Mouse (Mus musculus) CH12.LX (cell line): Measurements from ENCODE around the gene Lrrc31. TPM values are rescaled to one million over a fixed set of nuclear protein-coding genes. Genes with fewer than 3 reads are reported as not detected.

Experiments
- DNase-seq: peaks from one replicate; pipeline ENCODE4 v3.0.0-alpha.2; 2013; ENCODE audit errors: extremely low read depth
- H3K27ac ChIP-seq: 2 replicates; pipeline ENCODE4 v1.5.1; 2012; ENCODE audit warnings: low read depth, mild to moderate bottlenecking, control low read depth, moderate library complexity; ENCODE audit not compliant: insufficient read depth
- H3K27me3 ChIP-seq: replicated peaks from 2 replicates; pipeline ENCODE3; 2012; ENCODE audit warnings: inconsistent platforms
- H3K36me3 ChIP-seq, 2 experiments: replicated peaks in 1 of 2; 2 replicates each; pipeline versions ENCODE3 to v1.6.1; 2012; ENCODE audit warnings: inconsistent platforms in 1 of 2, low read length in 1 of 2, mild to moderate bottlenecking in 1 of 2, mixed read lengths in 1 of 2, moderate library complexity in 1 of 2; ENCODE audit not compliant: control insufficient read depth in 1 of 2, insufficient read depth in 1 of 2
- H3K4me1 ChIP-seq, 2 experiments: 2 replicates each; pipeline ENCODE4 v1.6.1; 2012; ENCODE audit warnings: inconsistent platforms in 1 of 2, moderate library complexity in 1 of 2; ENCODE audit not compliant: insufficient read depth in 2 of 2, control insufficient read depth in 1 of 2
- H3K4me2 ChIP-seq: 2 replicates; pipeline ENCODE4 v1.6.1; 2012; ENCODE audit warnings: low read depth, mild to moderate bottlenecking, control low read depth; ENCODE audit not compliant: poor library complexity, insufficient read depth, severe bottlenecking
- H3K4me3 ChIP-seq, 3 experiments: fragments of 150-350 bp in 1 of 3; sonication (generic) in 1 of 3; replicated peaks in 1 of 3; 2 replicates each; pipeline versions ENCODE3 to v1.5.1; 2011 to 2012; ENCODE audit warnings: low read depth in 2 of 3, low read length in 2 of 3, mild to moderate bottlenecking in 2 of 3, moderate library complexity in 2 of 3, control low read depth in 1 of 3, improper control_type of control experiment in 1 of 3, inconsistent platforms in 1 of 3, mixed read lengths in 1 of 3; ENCODE audit not compliant: poor library complexity in 1 of 3
- H3K79me2 ChIP-seq: replicated peaks from 2 replicates; pipeline ENCODE4 v1.6.1; 2012; ENCODE audit warnings: mild to moderate bottlenecking, moderate library complexity; ENCODE audit not compliant: control insufficient read depth, poor library complexity, insufficient read depth, severe bottlenecking; ENCODE audit errors: extremely low read depth
- H3K9ac ChIP-seq: 2 replicates; pipeline ENCODE4 v1.6.1; 2012; ENCODE audit warnings: low read depth, mild to moderate bottlenecking, control low read depth, moderate library complexity; ENCODE audit not compliant: insufficient read depth
- H3K9me3 ChIP-seq: replicated peaks from 2 replicates; pipeline ENCODE3; 2012; ENCODE audit warnings: low read length, inconsistent platforms, mixed read lengths
- CHD1 ChIP-seq: IDR thresholded peaks from 2 replicates; pipeline ENCODE4 v1.6.1; 2012; ENCODE audit warnings: low read depth, low read length, improper control_type of control experiment, inconsistent platforms
- GABPA ChIP-seq: IDR thresholded peaks from 2 replicates; pipeline ENCODE4 v1.6.1; 2012; ENCODE audit warnings: low read depth, low read length, improper control_type of control experiment, inconsistent platforms; ENCODE audit not compliant: insufficient replicate concordance
- JUND ChIP-seq: conservative IDR thresholded peaks from 2 replicates; pipeline ENCODE4 v1.6.1; 2011; ENCODE audit warnings: low read depth, low read length, improper control_type of control experiment
- KAT2A ChIP-seq: IDR thresholded peaks from 2 replicates; pipeline ENCODE4 v1.6.1; 2012; ENCODE audit warnings: low read length, improper control_type of control experiment, inconsistent platforms; ENCODE audit not compliant: insufficient replicate concordance
- MAX ChIP-seq: IDR thresholded peaks from 2 replicates; pipeline ENCODE4 v1.6.1; 2011; ENCODE audit warnings: low read length, improper control_type of control experiment
- MEF2A ChIP-seq: IDR thresholded peaks from 2 replicates; pipeline ENCODE4 v1.6.1; 2014; ENCODE audit warnings: low read depth, mild to moderate bottlenecking, inconsistent platforms, low read length, improper control_type of control experiment, borderline replicate concordance
- MXI1 ChIP-seq: IDR thresholded peaks from 2 replicates; pipeline ENCODE4 v1.6.1; 2011; ENCODE audit warnings: mild to moderate bottlenecking, low read depth, low read length, improper control_type of control experiment
- NELFE ChIP-seq: IDR thresholded peaks from 2 replicates; pipeline ENCODE4 v1.6.1; 2011; ENCODE audit warnings: low read depth, low read length, improper control_type of control experiment
- NRF1 ChIP-seq: IDR thresholded peaks from 2 replicates; pipeline ENCODE4 v1.6.1; 2014; ENCODE audit warnings: low read depth, mild to moderate bottlenecking, inconsistent platforms, low read length, improper control_type of control experiment, moderate library complexity
- PAX5 ChIP-seq: IDR thresholded peaks from 2 replicates; pipeline ENCODE4 v1.6.1; 2012; ENCODE audit warnings: low read length, inconsistent platforms, mixed read lengths
- POLR2A ChIP-seq: IDR thresholded peaks from 2 replicates; pipeline ENCODE4 v1.6.1; 2011; ENCODE audit warnings: low read depth, mild to moderate bottlenecking, improper control_type of control experiment, low read length
- RAD21 ChIP-seq: IDR thresholded peaks from 2 replicates; pipeline ENCODE4 v1.6.1; 2011; ENCODE audit warnings: low read depth, mild to moderate bottlenecking, low read length, improper control_type of control experiment, moderate library complexity
- SMC3 ChIP-seq: IDR thresholded peaks from 2 replicates; pipeline ENCODE4 v1.6.1; 2011; ENCODE audit warnings: low read depth, low read length, improper control_type of control experiment
- TBP ChIP-seq: conservative IDR thresholded peaks from 2 replicates; pipeline ENCODE4 v1.6.1; 2011; ENCODE audit warnings: low read depth, low read length, improper control_type of control experiment
- ZC3H11A ChIP-seq: IDR thresholded peaks from 2 replicates; pipeline ENCODE4 v1.6.1; 2012; ENCODE audit warnings: low read depth, mild to moderate bottlenecking, inconsistent platforms, low read length, improper control_type of control experiment
- ZKSCAN1 ChIP-seq: IDR thresholded peaks from 2 replicates; pipeline ENCODE4 v1.6.1; 2012; ENCODE audit warnings: low read depth, inconsistent platforms, low read length, improper control_type of control experiment, borderline replicate concordance
- dilution Hi-C: fragments of 300-500 bp; cut with MboI; formaldehyde crosslinking; loops from 2 replicates; pipeline ENCODE4 v1.14.3; 2020; ENCODE audit warnings: low sequenced_read_pairs; ENCODE audit not compliant: extremely low pct_unique_long_range_greater_than_20kb, extremely low pct_ligation_motif_present
- in situ Hi-C: fragments of 300-500 bp; cut with MboI; formaldehyde crosslinking; loops from 3 replicates; pipeline ENCODE4 v1.14.3; 2019; ENCODE audit warnings: low sequenced_read_pairs, low pct_ligation_motif_present, low pct_unique_long_range_greater_than_20kb, mixed read lengths
- polyA plus RNA-seq: library from polyadenylated mRNA; unstranded; fragments of >175 nt; gene quantifications from 2 replicates; pipeline ENCODE4 v1.2.1, GENCODE M21; 2012; ENCODE audit warnings: low read depth; ENCODE audit not compliant: insufficient read length
- total RNA-seq, 2 experiments: library from RNA; depleted of rRNA; stranded (reverse); fragments of 300-350 nt in 1 of 2; fragments of >200 nt in 1 of 2; gene quantifications; 2 replicates each; pipeline ENCODE4 v1.2.3; 2012 to 2014

Lrrc31 gene
- total and polyA plus RNA-seq, 3 experiments = not detected

DNA sequence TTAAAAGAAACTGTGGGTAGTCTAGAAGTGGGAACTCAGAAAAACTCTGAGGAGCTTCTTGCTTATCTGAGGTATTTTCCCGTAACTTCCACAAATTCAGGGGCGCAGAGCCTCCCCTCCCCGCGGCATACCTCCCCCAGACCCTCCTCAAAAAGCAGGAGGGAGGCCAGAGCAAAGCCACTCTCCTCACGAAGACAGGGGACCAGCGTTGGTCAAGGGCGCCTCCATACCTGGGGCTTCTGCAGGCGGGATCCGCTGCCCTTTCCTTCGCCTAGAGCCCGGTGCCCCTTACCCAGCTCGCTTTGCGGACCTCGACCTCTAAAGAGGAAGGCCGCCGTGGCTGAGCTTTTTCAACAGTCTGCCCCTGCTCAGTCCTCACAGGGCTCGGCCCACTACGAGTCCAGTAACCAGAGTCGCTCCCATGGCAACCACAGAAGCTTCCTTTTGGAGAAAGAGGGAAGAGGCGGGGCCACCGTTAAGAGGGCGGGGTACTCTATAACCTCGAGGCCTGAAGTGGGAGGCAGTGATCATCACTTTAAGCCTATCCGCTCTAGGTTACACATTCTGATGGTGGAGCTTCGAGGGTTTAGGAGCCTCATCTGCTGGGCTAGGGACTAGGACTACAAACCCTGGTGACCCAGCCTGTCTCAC lies 52.1 kb downstream of the Lrrc31 start, which contains the start of gene Lrrc34:
Gene Lrrc34 (minus strand): TSS at position 430 of the 651 bp plus-strand sequence.
- Histone ChIP-seq H3K27ac (no peak within 1 kb of the TSS), H3K36me3 (no peaks in the 10 kb centered on the region), H3K4me2 (no peak within 1 kb of the TSS), H3K4me3 (no peak within 1 kb of the TSS)
- dilution Hi-C loops = no loop called here
- no peak for TF ChIP-seq RAD21
- no peak for TF ChIP-seq TBP
- TF ChIP-seq ZKSCAN1 = no peak
- TF ChIP-seq KAT2A = no peak
- TF ChIP-seq MEF2A = no peak
- no peak for TF ChIP-seq ZC3H11A
- no peak for TF ChIP-seq CHD1
- TF ChIP-seq NRF1 = no peak
- no peak for TF ChIP-seq MAX
- no peak for TF ChIP-seq PAX5
- no peak for TF ChIP-seq POLR2A
- TF ChIP-seq MXI1 = no peak
- TF ChIP-seq NELFE = no peak
- TF ChIP-seq, all 38 proteins: peak for 0
- DNase-seq = no peak
- Histone ChIP-seq H3K4me1 (no peaks in the 10 kb centered on the region), H3K9me3 (no peaks in the 10 kb centered on the region), H3K27me3 (no peaks in the 10 kb centered on the region), H3K79me2 (no peaks in the 10 kb centered on the region), H3K9ac (no peak within 1 kb of the TSS)
- in situ Hi-C loops = no loop called here

DNA sequence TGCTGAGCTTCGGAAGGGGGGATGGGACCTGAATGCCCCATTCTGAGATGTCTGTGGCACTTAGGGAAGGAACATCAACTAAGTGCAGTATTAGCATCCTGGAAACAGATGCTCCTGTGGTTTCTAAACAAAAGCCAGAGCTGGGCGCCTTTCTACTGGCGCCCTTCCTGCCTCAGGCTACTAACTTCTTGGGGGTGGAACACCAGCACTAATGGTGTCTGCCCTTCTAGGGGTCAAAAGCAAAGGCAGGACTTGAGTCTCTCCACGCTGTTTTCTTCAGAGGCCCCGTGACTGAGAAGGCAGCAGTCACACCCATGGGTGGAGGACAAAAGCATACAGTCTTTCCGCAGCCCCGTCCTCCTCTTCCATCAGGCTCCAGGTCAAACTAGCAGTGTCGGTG lies 52.9 kb downstream of the Lrrc31 start:
- H3K4me3 ChIP-seq = no peak overlapping the region
- no peak for TF ChIP-seq RAD21
- TF ChIP-seq, all 38 proteins: peak for 0
- no peaks in the 10 kb centered on the region for H3K4me1 ChIP-seq
- DNase-seq = no peak
- no peaks in the 10 kb centered on the region for H3K36me3 ChIP-seq
- H3K4me2 ChIP-seq = no peak overlapping the region
- dilution Hi-C loops (no loop called here), in situ Hi-C loops (no loop called here)
- no peaks in the 10 kb centered on the region for H3K79me2 ChIP-seq
- no peaks in the 10 kb centered on the region for H3K27me3 ChIP-seq
- no peaks in the 10 kb centered on the region for H3K9me3 ChIP-seq
- no peak overlapping the region for H3K9ac ChIP-seq
- H3K27ac ChIP-seq = no peak overlapping the region

DNA sequence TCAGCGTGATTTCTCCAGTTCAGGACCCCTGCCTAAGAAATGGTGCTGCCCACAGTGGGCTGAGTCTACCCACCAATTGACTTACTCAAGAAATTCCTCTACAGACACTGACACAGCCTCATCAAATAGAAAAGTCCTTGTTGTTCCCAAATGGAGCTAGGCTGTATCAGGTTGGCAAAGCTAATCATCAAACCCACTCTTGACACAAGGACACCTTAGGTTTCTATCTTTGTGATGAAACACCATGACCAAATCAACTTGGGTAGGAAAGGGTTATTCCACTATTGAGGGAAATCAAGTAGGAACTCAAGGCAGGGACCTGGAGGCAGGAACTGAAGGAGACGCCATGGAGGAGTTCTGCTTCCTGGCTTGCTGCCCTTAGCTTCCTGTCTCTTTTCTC lies 55.4 kb downstream of the Lrrc31 start, which contains the start of gene Lrriq4:
Gene Lrriq4 (plus strand): TSS at position 301 of the 400 bp plus-strand sequence.
- Histone ChIP-seq H3K27ac (no peak within 1 kb of the TSS), H3K4me2 (no peak within 1 kb of the TSS), H3K79me2 (no peaks in the 10 kb centered on the region), H3K4me3 (no peak within 1 kb of the TSS), H3K9ac (no peak within 1 kb of the TSS), H3K4me1 (no peaks in the 10 kb centered on the region), H3K27me3 (no peaks in the 10 kb centered on the region), H3K36me3 (no peaks in the 10 kb centered on the region), H3K9me3 (no peaks in the 10 kb centered on the region)
- in situ Hi-C loops (no loop called here), dilution Hi-C loops (no loop called here)
- DNase-seq = no peak
- TF ChIP-seq POLR2A (no peak), NRF1 (no peak), GABPA (no peak), JUND (no peak), SMC3 (no peak)
